Mouse (Mus musculus) CH12.LX (cell line): ENCODE results near the gene Rrp8. TPM values are rescaled to one million over a fixed set of nuclear protein-coding genes. Genes with fewer than 3 reads are reported as not detected.

ENCODE experiments used
- DNase-seq: peaks from one replicate; pipeline ENCODE4 v3.0.0-alpha.2; 2013; ENCODE audit errors: extremely low read depth
- H3K27ac ChIP-seq: 2 replicates; pipeline ENCODE4 v1.5.1; 2012; ENCODE audit warnings: low read depth, mild to moderate bottlenecking, control low read depth, moderate library complexity; ENCODE audit not compliant: insufficient read depth
- H3K27me3 ChIP-seq: replicated peaks from 2 replicates; pipeline ENCODE3; 2012; ENCODE audit warnings: inconsistent platforms
- H3K36me3 ChIP-seq, 2 experiments: replicated peaks in 1 of 2; 2 replicates each; pipeline versions ENCODE3 to v1.6.1; 2012; ENCODE audit warnings: inconsistent platforms in 1 of 2, low read length in 1 of 2, mild to moderate bottlenecking in 1 of 2, mixed read lengths in 1 of 2, moderate library complexity in 1 of 2; ENCODE audit not compliant: control insufficient read depth in 1 of 2, insufficient read depth in 1 of 2
- H3K4me1 ChIP-seq, 2 experiments: 2 replicates each; pipeline ENCODE4 v1.6.1; 2012; ENCODE audit warnings: inconsistent platforms in 1 of 2, moderate library complexity in 1 of 2; ENCODE audit not compliant: insufficient read depth in 2 of 2, control insufficient read depth in 1 of 2
- H3K4me2 ChIP-seq: 2 replicates; pipeline ENCODE4 v1.6.1; 2012; ENCODE audit warnings: low read depth, mild to moderate bottlenecking, control low read depth; ENCODE audit not compliant: poor library complexity, insufficient read depth, severe bottlenecking
- H3K4me3 ChIP-seq, 3 experiments: fragments of 150-350 bp in 1 of 3; sonication (generic) in 1 of 3; replicated peaks in 1 of 3; 2 replicates each; pipeline versions ENCODE3 to v1.5.1; 2011 to 2012; ENCODE audit warnings: low read depth in 2 of 3, low read length in 2 of 3, mild to moderate bottlenecking in 2 of 3, moderate library complexity in 2 of 3, control low read depth in 1 of 3, improper control_type of control experiment in 1 of 3, inconsistent platforms in 1 of 3, mixed read lengths in 1 of 3; ENCODE audit not compliant: poor library complexity in 1 of 3
- H3K79me2 ChIP-seq: replicated peaks from 2 replicates; pipeline ENCODE4 v1.6.1; 2012; ENCODE audit warnings: mild to moderate bottlenecking, moderate library complexity; ENCODE audit not compliant: control insufficient read depth, poor library complexity, insufficient read depth, severe bottlenecking; ENCODE audit errors: extremely low read depth
- H3K9ac ChIP-seq: 2 replicates; pipeline ENCODE4 v1.6.1; 2012; ENCODE audit warnings: low read depth, mild to moderate bottlenecking, control low read depth, moderate library complexity; ENCODE audit not compliant: insufficient read depth
- H3K9me3 ChIP-seq: replicated peaks from 2 replicates; pipeline ENCODE3; 2012; ENCODE audit warnings: low read length, inconsistent platforms, mixed read lengths
- CTCF ChIP-seq, 2 experiments: IDR thresholded peaks in 1 of 2; conservative IDR thresholded peaks in 1 of 2; 2 replicates each; pipeline ENCODE4 v1.5.1; 2011 to 2012; ENCODE audit warnings: low read depth in 2 of 2, low read length in 2 of 2, improper control_type of control experiment in 1 of 2, inconsistent platforms in 1 of 2, mild to moderate bottlenecking in 1 of 2, moderate library complexity in 1 of 2
- ELF1 ChIP-seq: IDR thresholded peaks from 2 replicates; pipeline ENCODE4 v1.6.1; 2014; ENCODE audit warnings: low read depth, mild to moderate bottlenecking, inconsistent platforms, low read length, improper control_type of control experiment
- EP300 ChIP-seq: IDR thresholded peaks from 2 replicates; pipeline ENCODE4 v1.6.1; 2011; ENCODE audit warnings: low read length, improper control_type of control experiment
- GABPA ChIP-seq: IDR thresholded peaks from 2 replicates; pipeline ENCODE4 v1.6.1; 2012; ENCODE audit warnings: low read depth, low read length, improper control_type of control experiment, inconsistent platforms; ENCODE audit not compliant: insufficient replicate concordance
- HCFC1 ChIP-seq: IDR thresholded peaks from 2 replicates; pipeline ENCODE4 v1.6.1; 2012; ENCODE audit warnings: low read depth, mild to moderate bottlenecking, inconsistent platforms, low read length, improper control_type of control experiment
- JUN ChIP-seq: IDR thresholded peaks from 2 replicates; pipeline ENCODE4 v1.6.1; 2011; ENCODE audit warnings: low read depth, mild to moderate bottlenecking, low read length, improper control_type of control experiment, moderate library complexity; ENCODE audit not compliant: insufficient read depth
- MAFK ChIP-seq: IDR thresholded peaks from 2 replicates; pipeline ENCODE4 v1.6.1; 2011; ENCODE audit warnings: low read length, improper control_type of control experiment; ENCODE audit not compliant: insufficient replicate concordance
- MXI1 ChIP-seq: IDR thresholded peaks from 2 replicates; pipeline ENCODE4 v1.6.1; 2011; ENCODE audit warnings: mild to moderate bottlenecking, low read depth, low read length, improper control_type of control experiment
- MYC ChIP-seq: IDR thresholded peaks from 2 replicates; pipeline ENCODE4 v1.6.1; 2011; ENCODE audit warnings: low read depth, mild to moderate bottlenecking, improper control_type of control experiment, low read length
- PAX5 ChIP-seq: IDR thresholded peaks from 2 replicates; pipeline ENCODE4 v1.6.1; 2012; ENCODE audit warnings: low read length, inconsistent platforms, mixed read lengths
- POLR2AphosphoS2 ChIP-seq: IDR thresholded peaks from 2 replicates; pipeline ENCODE4 v1.6.1; 2011; ENCODE audit warnings: low read depth, low read length, improper control_type of control experiment
- RCOR1 ChIP-seq: conservative IDR thresholded peaks from 2 replicates; pipeline ENCODE4 v1.6.1; 2012; ENCODE audit warnings: low read depth, mild to moderate bottlenecking, inconsistent platforms, low read length, improper control_type of control experiment
- SMC3 ChIP-seq: IDR thresholded peaks from 2 replicates; pipeline ENCODE4 v1.6.1; 2011; ENCODE audit warnings: low read depth, low read length, improper control_type of control experiment
- TBP ChIP-seq: conservative IDR thresholded peaks from 2 replicates; pipeline ENCODE4 v1.6.1; 2011; ENCODE audit warnings: low read depth, low read length, improper control_type of control experiment
- UBTF ChIP-seq: IDR thresholded peaks from 2 replicates; pipeline ENCODE4 v1.6.1; 2012; ENCODE audit warnings: low read depth, mild to moderate bottlenecking, inconsistent platforms, low read length, improper control_type of control experiment, moderate library complexity
- USF1 ChIP-seq: IDR thresholded peaks from 2 replicates; pipeline ENCODE4 v1.6.1; 2014; ENCODE audit warnings: low read depth, mild to moderate bottlenecking, inconsistent platforms, low read length, improper control_type of control experiment
- USF2 ChIP-seq: conservative IDR thresholded peaks from 2 replicates; pipeline ENCODE4 v1.6.1; 2011; ENCODE audit warnings: low read depth, low read length, improper control_type of control experiment
- dilution Hi-C: fragments of 300-500 bp; cut with MboI; formaldehyde crosslinking; loops from 2 replicates; pipeline ENCODE4 v1.14.3; 2020; ENCODE audit warnings: low sequenced_read_pairs; ENCODE audit not compliant: extremely low pct_unique_long_range_greater_than_20kb, extremely low pct_ligation_motif_present
- in situ Hi-C: fragments of 300-500 bp; cut with MboI; formaldehyde crosslinking; loops from 3 replicates; pipeline ENCODE4 v1.14.3; 2019; ENCODE audit warnings: low sequenced_read_pairs, low pct_ligation_motif_present, low pct_unique_long_range_greater_than_20kb, mixed read lengths
- polyA plus RNA-seq: library from polyadenylated mRNA; unstranded; fragments of >175 nt; gene quantifications from 2 replicates; pipeline ENCODE4 v1.2.1, GENCODE M21; 2012; ENCODE audit warnings: low read depth; ENCODE audit not compliant: insufficient read length
- total RNA-seq, 2 experiments: library from RNA; depleted of rRNA; stranded (reverse); fragments of 300-350 nt in 1 of 2; fragments of >200 nt in 1 of 2; gene quantifications; 2 replicates each; pipeline ENCODE4 v1.2.3; 2012 to 2014

Rrp8 gene
- total and polyA plus RNA-seq, 3 experiments = 28.7 to 84.2 (median 57.3) TPM

GRCm38 (mm10) chr7:105761813-105762484, 24.8 kb upstream of the Rrp8 start:
- DNase-seq = no peak
- TF ChIP-seq MYC (no peak), MXI1 (no peak), POLR2AphosphoS2 (no peak), UBTF (no peak), USF1 (no peak), PAX5 (no peak), HCFC1 (no peak), EP300 (no peak)
- H3K27ac ChIP-seq = no peak overlapping the region
- in situ Hi-C loops (no loop called here), dilution Hi-C loops (no loop called here)
- H3K9me3 ChIP-seq = no peaks in the 10 kb centered on the region
- no peaks in the 10 kb centered on the region for H3K36me3 ChIP-seq
- no peaks in the 10 kb centered on the region for H3K79me2 ChIP-seq
- H3K9ac ChIP-seq = no peak overlapping the region
- peaks cover 34% of the 10 kb centered on the region for H3K27me3 ChIP-seq
- no peak overlapping the region for H3K4me3 ChIP-seq
- no peak overlapping the region for H3K4me2 ChIP-seq
- H3K4me1 ChIP-seq = peaks cover 0 to 8% of the 10 kb centered on the region in 2 experiments; a peak in 2 of 4 replicates

- H3K27me3 ChIP-seq = peaks cover 31% of the 10 kb centered on the region
- TF ChIP-seq MXI1 = no peak
- no peak for TF ChIP-seq ELF1
- TF ChIP-seq SMC3 = no peak
- no peak for TF ChIP-seq GABPA
- no peak for TF ChIP-seq EP300
- TF ChIP-seq RCOR1 = no peak
- H3K4me1 ChIP-seq = peaks cover 0 to 14% of the 10 kb centered on the region in 2 experiments; a peak in 3 of 4 replicates
- dilution Hi-C loops (no loop called here), in situ Hi-C loops (no loop called here)
- H3K4me3 ChIP-seq = no peak overlapping the region
- H3K27ac ChIP-seq = no peak overlapping the region
- H3K9me3 ChIP-seq = no peaks in the 10 kb centered on the region
- no peaks in the 10 kb centered on the region for H3K79me2 ChIP-seq
- H3K4me2 ChIP-seq = no peak overlapping the region
- H3K9ac ChIP-seq = no peak overlapping the region
- H3K36me3 ChIP-seq = peaks cover 14 to 24% of the 10 kb centered on the region in 2 experiments
- DNase-seq = no peak
Observed at GRCm38 (mm10) chr7:105753281-105753680, 16.1 kb upstream of the Rrp8 start.

GRCm38 (mm10) chr7:105752716-105753115, 15.5 kb upstream of the Rrp8 start:
- Histone ChIP-seq H3K4me2 (no peak overlapping the region), H3K9me3 (no peaks in the 10 kb centered on the region), H3K27ac (no peak overlapping the region), H3K79me2 (no peaks in the 10 kb centered on the region), H3K4me3 (no peak overlapping the region), H3K9ac (no peak overlapping the region), H3K4me1 (peaks cover 0 to 14% of the 10 kb centered on the region in 2 experiments; a peak in 3 of 4 replicates), H3K27me3 (peaks cover 26% of the 10 kb centered on the region), H3K36me3 (peaks cover 17 to 30% of the 10 kb centered on the region in 2 experiments)
- DNase-seq = no peak
- in situ Hi-C loops (no loop called here), dilution Hi-C loops (no loop called here)
- no peak for TF ChIP-seq UBTF
- TF ChIP-seq MXI1 = no peak
- no peak for TF ChIP-seq CTCF (conservative IDR thresholded peaks at IDR 0.05 in 1 of 2, IDR thresholded peaks at IDR 0.05 in 1 of 2; ENCODE audit: low read depth in 2 of 2, low read length in 2 of 2)
- TF ChIP-seq POLR2AphosphoS2 = no peak
- TF ChIP-seq USF2 = no peak
- TF ChIP-seq EP300 = no peak
- TF ChIP-seq MAFK = no peak
- TF ChIP-seq JUN = no peak
- no peak for TF ChIP-seq TBP
- TF ChIP-seq, all 38 proteins: peak for 0
